Mouse (Mus musculus): Measurements from ENCODE around the gene Hoxd8. TPM values are rescaled to one million over a fixed set of nuclear protein-coding genes. Genes with fewer than 3 reads are reported as not detected.

Hoxd8 gene
- total RNA-seq, 1 experiment, result 1.2 TPM

DNA sequence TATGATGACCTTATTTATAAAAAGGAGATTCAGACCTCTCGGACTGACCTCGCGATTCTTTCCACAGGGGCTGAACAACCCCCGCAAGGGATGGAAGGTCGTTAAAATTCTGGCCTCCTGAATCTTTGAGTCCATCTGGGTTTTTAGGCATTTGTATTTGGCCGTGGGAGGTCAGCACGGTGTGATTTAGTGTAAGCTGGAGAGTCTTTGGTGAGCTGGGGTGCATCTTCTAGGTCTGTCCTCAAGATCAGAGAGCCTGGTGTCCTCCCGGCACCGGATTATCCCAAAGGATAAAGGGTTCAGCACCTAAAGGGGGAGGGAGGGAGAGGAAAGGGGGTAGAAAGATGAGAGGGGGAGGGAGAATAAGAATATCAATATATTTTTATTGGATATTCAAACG is 1.1 kb upstream of the Hoxd8 start:
- Histone ChIP-seq H3K9me3 (ENCODE audit: control insufficient read depth, insufficient read depth, low read depth, low read length) (no peaks in the 10 kb centered on the region), H3K9ac (ENCODE audit: insufficient read depth, low read depth, low read length, poor library complexity, severe bottlenecking) (no peak overlapping the region), H3K4me3 (ENCODE audit: insufficient read depth in 1 of 2, low read depth in 1 of 2, low read length in 2 of 2, poor library complexity in 1 of 2, severe bottlenecking in 1 of 2) (no peak overlapping the region), H3K27ac (ENCODE audit: insufficient read depth, low read depth, low read length, poor library complexity, severe bottlenecking) (no peak overlapping the region), H3K36me3 (ENCODE audit: control insufficient read depth, insufficient read depth, low read length, poor library complexity, severe bottlenecking) (no peaks in the 10 kb centered on the region), H3K4me1 (ENCODE audit: control insufficient read depth in 2 of 2, insufficient read depth in 2 of 2, low read length in 2 of 2, poor library complexity in 1 of 2) (peaks cover 0 to 7% of the 10 kb centered on the region in 2 experiments; a peak in 1 of 4 replicates)
- TF ChIP-seq ZNF384 (IDR thresholded peaks at IDR 0.05; ENCODE audit: low read depth, low read length) (no peak), HCFC1 (IDR thresholded peaks at IDR 0.05; ENCODE audit: borderline replicate concordance, insufficient read depth, low read length) (no peak), ZC3H11A (IDR thresholded peaks at IDR 0.05; ENCODE audit: borderline replicate concordance, low read depth, low read length) (no peak), CHD2 (IDR thresholded peaks at IDR 0.05; ENCODE audit: low read depth, low read length) (no peak), MAFK (IDR thresholded peaks at IDR 0.05; ENCODE audit: insufficient read depth, low read depth, low read length) (no peak)
- DNase-seq (ENCODE audit: low read depth, low spot score), result no peak
- in situ Hi-C loops (cut with MboI; ENCODE audit: low sequenced_read_pairs in 2 of 2, unreplicated experiment in 2 of 2), result loop anchor here (5.0 to 25.0 kb wide), 3 partner anchors 439 to 884 kb away; no protein-coding TSS in a partner anchor

DNA sequence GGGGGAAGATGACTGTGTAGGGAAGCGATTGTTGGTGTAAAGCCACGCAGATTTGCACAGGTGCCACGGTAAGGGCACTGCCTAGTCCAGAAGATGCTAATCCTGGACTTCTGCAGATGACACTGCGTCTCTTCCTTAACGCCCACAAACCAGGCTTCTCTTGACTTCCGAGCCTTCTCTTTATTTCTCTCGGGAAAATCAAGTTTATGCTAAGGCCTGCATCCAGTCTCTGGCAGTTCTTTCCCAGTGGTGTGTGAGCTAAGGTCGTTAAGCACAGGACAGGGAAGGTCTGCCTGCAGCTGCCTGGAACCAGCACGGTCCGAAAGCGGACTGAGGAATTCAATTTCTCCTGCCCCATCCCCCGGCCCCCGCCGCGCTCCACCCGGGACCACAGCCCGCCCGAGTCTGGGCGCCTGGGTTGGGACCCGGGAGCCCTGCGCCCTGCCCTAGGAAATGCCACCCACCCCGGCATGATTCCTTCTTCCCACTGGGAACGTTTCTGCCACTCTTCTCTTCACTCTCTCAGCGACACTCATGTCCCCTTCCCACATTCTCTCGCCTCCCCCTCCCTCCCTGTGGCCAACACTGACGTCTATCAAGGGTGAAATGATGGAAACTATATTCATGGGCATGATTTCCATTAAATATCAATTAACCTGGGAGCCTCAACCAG is 559 bp upstream of the Hoxd8 start:
- no peak overlapping the region for H3K27ac ChIP-seq (ENCODE audit: insufficient read depth, low read depth, low read length, poor library complexity, severe bottlenecking)
- TF ChIP-seq ZNF384 (IDR thresholded peaks at IDR 0.05; ENCODE audit: low read depth, low read length), result no peak
- H3K9me3 ChIP-seq (ENCODE audit: control insufficient read depth, insufficient read depth, low read depth, low read length), result no peaks in the 10 kb centered on the region
- DNase-seq (ENCODE audit: low read depth, low spot score), result no peak
- no peaks in the 10 kb centered on the region for H3K36me3 ChIP-seq (ENCODE audit: control insufficient read depth, insufficient read depth, low read length, poor library complexity, severe bottlenecking)
- in situ Hi-C loops (cut with MboI; ENCODE audit: low sequenced_read_pairs in 2 of 2, unreplicated experiment in 2 of 2), result loop anchor here (5.0 to 25.0 kb wide), 3 partner anchors 438 to 883 kb away; no protein-coding TSS in a partner anchor
- peaks cover 0 to 7% of the 10 kb centered on the region in 2 experiments; a peak in 1 of 4 replicates for H3K4me1 ChIP-seq (ENCODE audit: control insufficient read depth in 2 of 2, insufficient read depth in 2 of 2, low read length in 2 of 2, poor library complexity in 1 of 2)
- H3K9ac ChIP-seq (ENCODE audit: insufficient read depth, low read depth, low read length, poor library complexity, severe bottlenecking), result no peak overlapping the region
- no peak overlapping the region; a peak in 1 of 4 replicates for H3K4me3 ChIP-seq (ENCODE audit: insufficient read depth in 1 of 2, low read depth in 1 of 2, low read length in 2 of 2, poor library complexity in 1 of 2, severe bottlenecking in 1 of 2)

DNA sequence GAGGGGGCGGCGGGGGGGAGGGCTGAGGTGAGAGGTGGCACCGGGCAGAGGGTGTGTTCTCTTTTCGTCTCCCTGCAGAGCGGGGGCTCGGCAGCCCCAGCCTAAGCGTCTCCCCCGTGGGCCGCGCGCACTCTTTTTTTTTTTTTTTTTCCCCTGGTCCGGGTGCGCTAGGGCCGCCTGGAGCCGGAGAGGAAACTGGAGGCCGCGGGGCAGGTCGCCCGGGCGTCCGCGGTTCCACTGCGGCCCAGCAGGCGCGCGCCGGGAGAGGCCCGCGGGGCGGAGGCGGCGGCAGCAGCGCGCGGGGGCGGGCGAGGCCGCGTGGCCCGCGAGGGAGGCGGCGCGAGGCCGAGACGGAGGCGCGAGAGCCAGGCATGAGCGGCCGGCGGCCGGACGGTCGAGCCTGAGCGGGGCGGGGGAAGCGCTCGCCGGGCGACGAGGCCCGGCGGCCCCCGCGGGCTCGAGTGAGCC is 618 bp downstream of the Hoxd8 start:
- Histone ChIP-seq H3K4me1 (ENCODE audit: control insufficient read depth in 2 of 2, insufficient read depth in 2 of 2, low read length in 2 of 2, poor library complexity in 1 of 2) (peaks cover 0 to 5% of the 10 kb centered on the region in 2 experiments; a peak in 1 of 4 replicates), H3K36me3 (ENCODE audit: control insufficient read depth, insufficient read depth, low read length, poor library complexity, severe bottlenecking) (no peaks in the 10 kb centered on the region), H3K27ac (ENCODE audit: insufficient read depth, low read depth, low read length, poor library complexity, severe bottlenecking) (no peak overlapping the region), H3K9me3 (ENCODE audit: control insufficient read depth, insufficient read depth, low read depth, low read length) (no peaks in the 10 kb centered on the region), H3K9ac (ENCODE audit: insufficient read depth, low read depth, low read length, poor library complexity, severe bottlenecking) (peak overlapping the region; percentile 67), H3K4me3 (ENCODE audit: insufficient read depth in 1 of 2, low read depth in 1 of 2, low read length in 2 of 2, poor library complexity in 1 of 2, severe bottlenecking in 1 of 2) (peak overlapping the region; percentile 42 to 79; a peak in 3 of 4 replicates)
- TF ChIP-seq ZNF384 (IDR thresholded peaks at IDR 0.05; ENCODE audit: low read depth, low read length) (0 out of 2 replicates have a peak, but pooled peaks have one; percentile 24), MAFK (IDR thresholded peaks at IDR 0.05; ENCODE audit: insufficient read depth, low read depth, low read length) (no peak), HCFC1 (IDR thresholded peaks at IDR 0.05; ENCODE audit: borderline replicate concordance, insufficient read depth, low read length) (no peak), CHD2 (IDR thresholded peaks at IDR 0.05; ENCODE audit: low read depth, low read length) (no peak), ZC3H11A (IDR thresholded peaks at IDR 0.05; ENCODE audit: borderline replicate concordance, low read depth, low read length) (no peak)
- in situ Hi-C loops (cut with MboI; ENCODE audit: low sequenced_read_pairs in 2 of 2, unreplicated experiment in 2 of 2), result loop anchor here (5.0 to 25.0 kb wide), 3 partner anchors 437 to 882 kb away; no protein-coding TSS in a partner anchor
- no peak for DNase-seq (ENCODE audit: low read depth, low spot score)

GRCm38 (mm10) chr2:74705467-74706089 is 1.2 kb downstream of the Hoxd8 start:
- no peak overlapping the region for H3K27ac ChIP-seq (ENCODE audit: insufficient read depth, low read depth, low read length, poor library complexity, severe bottlenecking)
- TF ChIP-seq MAFK (IDR thresholded peaks at IDR 0.05; ENCODE audit: insufficient read depth, low read depth, low read length) (no peak), HCFC1 (IDR thresholded peaks at IDR 0.05; ENCODE audit: borderline replicate concordance, insufficient read depth, low read length) (no peak), ZNF384 (IDR thresholded peaks at IDR 0.05; ENCODE audit: low read depth, low read length) (no peak)
- no peak for DNase-seq (ENCODE audit: low read depth, low spot score)

More at GRCm38 (mm10) chr2:74705467-74706089, 1.2 kb downstream of the Hoxd8 start:
- peak overlapping the region; percentile 18 to 79 for H3K4me3 ChIP-seq (ENCODE audit: insufficient read depth in 1 of 2, low read depth in 1 of 2, low read length in 2 of 2, poor library complexity in 1 of 2, severe bottlenecking in 1 of 2)
- in situ Hi-C loops (cut with MboI; ENCODE audit: low sequenced_read_pairs in 2 of 2, unreplicated experiment in 2 of 2), result loop anchor here (25.0 kb wide), 2 partner anchors 607 to 882 kb away; no protein-coding TSS in a partner anchor
- peak overlapping the region; percentile 67 for H3K9ac ChIP-seq (ENCODE audit: insufficient read depth, low read depth, low read length, poor library complexity, severe bottlenecking)
- peaks cover 0 to 5% of the 10 kb centered on the region in 2 experiments; a peak in 1 of 4 replicates for H3K4me1 ChIP-seq (ENCODE audit: control insufficient read depth in 2 of 2, insufficient read depth in 2 of 2, low read length in 2 of 2, poor library complexity in 1 of 2)
- no peaks in the 10 kb centered on the region for H3K9me3 ChIP-seq (ENCODE audit: control insufficient read depth, insufficient read depth, low read depth, low read length)
- H3K36me3 ChIP-seq (ENCODE audit: control insufficient read depth, insufficient read depth, low read length, poor library complexity, severe bottlenecking), result no peaks in the 10 kb centered on the region

Measured in ES-E14 (cell line).